Mouse (Mus musculus) stomach, adult 2 months (tissue): ENCODE measurements around the gene Olfr102. TPM values are rescaled to one million over a fixed set of nuclear protein-coding genes. Genes with fewer than 3 reads are reported as not detected.

Experiments
- polyA plus RNA-seq: library from polyadenylated mRNA; depleted of rRNA; stranded (reverse); fragments of >200 nt; gene quantifications from 2 replicates; pipeline ENCODE4 v1.2.3, GENCODE M21; 2012; rRNA removed

Gene Olfr102
- polyA plus RNA-seq: not detected in 2 replicates

GRCm38 (mm10) chr17:37316954-37317353, at the start of gene Olfr102:
Gene Olfr102 (minus strand): TSS chr17:37317054.

GRCm38 (mm10) chr17:37359282-37359681, 42.4 kb upstream of the Olfr102 start, which contains the start of gene Olfr104-ps:
Gene Olfr104-ps (plus strand): TSS chr17:37359582.

GRCm38 (mm10) chr17:37339598-37339997, 22.7 kb upstream of the Olfr102 start, which contains the start of gene Olfr103:
Gene Olfr103 (minus strand): TSS chr17:37339698.

GRCm38 (mm10) chr17:37304213-37304612, 12.6 kb downstream of the Olfr102 start, which contains the start of gene Olfr101:
Gene Olfr101 (minus strand): TSS chr17:37304313.

GRCm38 (mm10) chr17:37283360-37283759, 33.5 kb downstream of the Olfr102 start, which contains the start of gene Olfr99:
Gene Olfr99 (minus strand): TSS chr17:37283460.

GRCm38 (mm10) chr17:37270058-37270701, 46.7 kb downstream of the Olfr102 start, which contains the start of gene H2-M3:
Gene H2-M3 (plus strand): TSS chr17:37270220.

GRCm38 (mm10) chr17:37263626-37264025, 53.2 kb downstream of the Olfr102 start, which contains the start of gene Olfr98:
Gene Olfr98 (minus strand): TSS chr17:37263749.

Other genes starting within 250 kb of the Olfr102 start
- gene Olfr90, start 228.6 kb downstream of the Olfr102 start, polyA plus RNA-seq: not detected in 2 replicates
- gene Olfr91, start 218.8 kb downstream of the Olfr102 start, polyA plus RNA-seq: not detected in 2 replicates
- not detected in 2 replicates for gene Olfr92, start 197.0 kb downstream of the Olfr102 start, polyA plus RNA-seq
- gene Olfr93, start 155.6 kb downstream of the Olfr102 start, polyA plus RNA-seq: not detected in 2 replicates
- gene Ubd, start 123.2 kb downstream of the Olfr102 start, polyA plus RNA-seq: not detected in 2 replicates
- not detected in 2 replicates for gene Olfr94, start 116.1 kb downstream of the Olfr102 start, polyA plus RNA-seq
- not detected in 2 replicates for gene Olfr95, start 103.9 kb downstream of the Olfr102 start, polyA plus RNA-seq
- not detected in 2 replicates for gene Olfr96, start 96.9 kb downstream of the Olfr102 start, polyA plus RNA-seq
- gene Olfr97, start 79.7 kb downstream of the Olfr102 start, polyA plus RNA-seq: not detected in 2 replicates
- gene Olfr98, start 53.3 kb downstream of the Olfr102 start, polyA plus RNA-seq: not detected in 2 replicates
- 1.7 TPM in 2 replicates for gene H2-M3, start 46.8 kb downstream of the Olfr102 start, polyA plus RNA-seq
- gene Olfr99, start 33.6 kb downstream of the Olfr102 start, polyA plus RNA-seq: not detected in 2 replicates
- gene Olfr101, start 12.7 kb downstream of the Olfr102 start, polyA plus RNA-seq: not detected in 2 replicates
- gene Olfr103, start 22.6 kb upstream of the Olfr102 start, polyA plus RNA-seq: not detected in 2 replicates
- not detected in 2 replicates for gene Olfr104-ps, start 42.5 kb upstream of the Olfr102 start, polyA plus RNA-seq
- gene Olfr105-ps, start 62.0 kb upstream of the Olfr102 start, polyA plus RNA-seq: not detected in 2 replicates
- not detected in 2 replicates for gene Olfr106-ps, start 73.3 kb upstream of the Olfr102 start, polyA plus RNA-seq
- gene Olfr107, start 82.2 kb upstream of the Olfr102 start, polyA plus RNA-seq: not detected in 2 replicates
- not detected in 2 replicates for gene Olfr108, start 128.4 kb upstream of the Olfr102 start, polyA plus RNA-seq
- not detected in 2 replicates for gene Olfr109, start 141.9 kb upstream of the Olfr102 start, polyA plus RNA-seq
- gene H2-M2, start 166.5 kb upstream of the Olfr102 start, polyA plus RNA-seq: 0.05 TPM in 1 of 2 replicates, not detected in the other
- gene Olfr110, start 175.4 kb upstream of the Olfr102 start, polyA plus RNA-seq: not detected in 2 replicates
- gene Olfr111, start 191.0 kb upstream of the Olfr102 start, polyA plus RNA-seq: 0.03 TPM in 1 of 2 replicates, not detected in the other